Mouse (Mus musculus) retina, adult 2 months (tissue): Measurements from ENCODE around the gene Rbm28.

ENCODE experiments used
- DNase-seq: peaks from one replicate; pipeline ENCODE4 v3.0.0-alpha.2; 2012; ENCODE audit warnings: low read depth, low spot score

The Rbm28 gene

DNA sequence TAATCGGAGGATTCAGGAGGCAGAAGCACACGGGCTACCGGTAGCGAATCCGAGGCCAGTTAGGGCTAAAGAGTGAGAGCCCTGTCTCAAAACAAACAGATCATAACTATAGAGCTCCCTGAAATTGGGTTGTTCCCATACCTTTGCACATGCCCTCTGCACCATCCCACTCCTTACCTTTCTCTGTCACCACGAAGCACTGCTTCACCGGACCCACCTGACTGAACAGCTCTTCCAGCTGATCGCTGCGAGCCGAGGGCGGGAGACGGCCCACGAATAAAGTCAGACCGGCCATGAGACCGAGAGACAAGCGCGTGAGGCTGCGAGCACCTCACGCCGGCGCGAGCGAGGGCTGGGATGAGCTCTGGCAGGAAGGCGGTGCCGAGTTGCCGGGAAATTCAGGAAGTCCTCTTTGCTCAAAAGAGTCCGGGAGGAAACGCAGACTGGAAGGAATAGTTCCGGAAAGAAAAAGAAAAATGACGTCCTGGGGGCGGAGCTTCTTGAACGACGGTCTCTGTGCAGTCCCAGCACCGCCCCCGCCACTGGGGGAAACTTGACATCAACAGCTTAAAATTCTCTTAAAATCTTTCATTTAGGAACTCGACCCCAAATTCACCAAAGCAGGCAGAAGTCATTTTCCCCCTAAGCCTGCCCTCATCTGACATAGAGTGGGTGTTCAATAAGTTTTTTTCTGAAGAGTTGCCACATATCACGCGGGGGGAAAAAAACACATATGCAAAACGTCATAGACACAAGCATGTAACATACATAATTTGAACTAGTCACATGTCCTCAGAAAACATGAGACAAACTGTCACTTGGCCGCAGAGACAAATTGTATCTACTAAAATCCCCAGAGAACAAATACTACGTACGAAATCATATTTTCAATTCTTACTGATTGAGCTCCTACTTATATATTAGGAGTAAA lies at the start of gene Rbm28:
TSS of gene Rbm28 (minus strand) at position 693 of the 931 bp plus-strand sequence.
- peak; percentile 94 for DNase-seq

DNA sequence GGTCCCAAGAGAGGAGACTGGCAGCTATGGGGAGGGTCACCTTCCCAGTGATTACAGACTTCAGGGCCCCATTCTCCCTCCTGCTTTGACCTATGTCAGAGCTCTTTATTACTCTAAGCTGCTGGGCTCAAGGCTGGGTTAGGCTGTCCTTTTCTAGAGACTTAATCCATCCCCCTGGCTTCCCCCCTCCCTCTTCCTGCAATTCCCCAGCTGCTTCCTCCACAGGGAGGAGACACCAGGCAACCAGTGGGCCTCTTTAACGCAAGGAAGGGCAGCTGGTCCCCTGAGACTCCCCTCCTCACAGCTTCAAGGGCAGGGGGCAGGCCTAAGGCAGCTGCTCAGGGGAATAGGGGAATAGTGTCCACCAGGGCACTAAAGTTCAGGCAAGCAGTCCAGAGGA lies 49.4 kb upstream of the Rbm28 start:
- peak; percentile 85 for DNase-seq

DNA sequence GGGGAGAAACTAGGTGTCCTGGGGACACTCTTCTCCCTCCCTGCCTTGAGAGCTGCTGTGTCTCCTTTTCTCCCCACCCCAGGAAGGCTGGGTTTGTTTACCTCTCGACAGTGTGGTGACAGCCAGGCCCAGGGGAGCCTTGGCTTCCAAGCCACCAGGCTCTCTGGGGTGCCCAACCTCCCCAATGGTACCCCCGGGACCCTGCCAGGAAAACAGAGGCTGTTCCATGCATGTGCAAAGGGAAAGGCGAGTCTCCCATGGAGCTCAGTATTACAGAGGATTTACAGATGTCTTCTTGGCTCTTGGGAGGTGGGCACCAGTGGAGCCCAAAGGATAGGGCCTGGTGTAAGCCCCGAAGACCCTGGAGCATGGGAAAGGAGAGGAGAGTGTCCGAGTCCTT lies 48.6 kb upstream of the Rbm28 start:
- DNase-seq: no peak

DNA sequence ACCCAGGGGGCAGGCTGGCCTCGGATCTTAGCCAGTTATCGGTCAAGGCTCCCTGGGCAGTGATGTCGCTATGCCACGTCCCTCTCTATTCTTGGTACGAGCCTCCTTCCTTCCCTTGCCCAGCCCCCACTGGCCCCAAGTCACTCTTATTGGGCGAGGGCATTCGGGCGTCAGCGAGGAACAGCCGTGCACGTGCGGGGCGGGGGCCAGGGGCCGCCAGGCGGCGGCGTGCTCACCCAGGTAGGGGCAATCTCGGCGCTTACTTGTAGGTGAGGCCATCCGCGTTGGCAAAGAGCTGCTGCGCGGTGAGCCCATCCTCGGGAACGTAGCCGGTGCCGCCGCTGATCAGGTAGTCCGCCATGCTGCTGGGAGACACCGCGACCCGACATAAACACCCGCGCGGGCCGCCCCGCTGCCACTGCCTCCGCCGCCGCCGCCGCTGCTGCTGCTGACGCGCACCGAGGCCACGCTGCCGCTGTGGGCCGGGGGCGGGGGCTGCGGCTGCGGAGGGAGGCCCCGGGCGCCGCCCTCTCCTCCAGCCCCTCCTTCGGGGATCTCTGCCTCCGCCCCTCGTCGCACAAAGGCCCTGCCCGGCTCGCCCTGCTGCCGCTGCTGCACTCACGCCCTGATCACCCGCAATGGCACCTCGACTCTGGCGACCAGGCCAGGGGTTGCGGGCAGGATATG lies 47.1 kb upstream of the Rbm28 start:
- peak; percentile 60 for DNase-seq

DNA sequence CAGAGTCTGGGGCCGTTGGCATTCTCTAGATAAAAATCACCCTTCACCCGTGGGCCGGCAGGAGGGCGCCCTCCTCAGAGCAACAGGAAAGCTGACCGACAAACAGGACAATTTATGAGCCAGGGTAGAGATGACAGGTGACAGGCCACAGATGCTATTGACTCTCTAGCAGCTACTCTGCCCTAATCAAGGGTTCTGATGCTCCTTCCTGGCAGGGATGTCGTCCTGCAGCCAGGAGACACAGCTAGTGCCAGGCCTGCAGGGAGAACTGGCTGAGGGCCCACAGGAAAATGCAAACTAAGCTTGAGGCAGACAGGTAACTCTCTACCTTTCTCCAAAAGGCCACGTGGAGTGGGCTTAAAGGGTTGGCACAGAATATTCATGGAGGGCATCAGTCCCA lies 46.3 kb upstream of the Rbm28 start:
- DNase-seq: no peak

DNA sequence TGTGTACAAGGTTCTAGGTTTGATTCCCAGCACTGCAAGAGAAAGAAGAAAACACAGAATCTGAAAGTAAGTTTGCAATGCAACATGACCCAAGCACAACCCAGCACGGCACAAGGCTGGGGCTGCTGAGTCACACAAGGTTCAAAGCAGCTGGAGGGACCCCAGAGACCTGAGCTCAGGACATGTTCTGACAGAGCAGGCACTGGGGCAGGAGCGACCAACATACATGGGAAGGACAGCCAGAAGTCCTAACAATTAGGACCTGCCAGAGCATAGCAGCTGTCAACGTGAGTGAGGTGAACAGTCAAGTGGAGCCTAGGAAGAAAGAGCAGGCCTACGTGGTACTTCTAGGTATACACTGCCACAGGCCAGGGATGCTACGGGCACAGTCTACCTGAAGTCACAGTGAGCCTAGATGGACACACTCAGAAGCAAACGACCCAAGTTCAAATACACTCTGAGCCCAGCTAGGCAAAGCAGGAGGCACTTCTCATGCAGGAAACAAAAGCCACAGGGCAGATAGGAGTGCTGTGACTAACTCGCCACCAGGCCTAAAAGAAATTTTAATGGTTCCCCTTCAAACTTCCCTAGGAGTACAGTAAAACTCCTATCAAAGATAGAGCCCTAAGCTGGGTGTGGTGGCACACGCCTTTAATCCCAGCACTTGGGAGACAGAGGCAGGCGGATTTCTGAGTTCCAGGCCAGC lies 45.6 kb upstream of the Rbm28 start:
- DNase-seq: no peak

DNA sequence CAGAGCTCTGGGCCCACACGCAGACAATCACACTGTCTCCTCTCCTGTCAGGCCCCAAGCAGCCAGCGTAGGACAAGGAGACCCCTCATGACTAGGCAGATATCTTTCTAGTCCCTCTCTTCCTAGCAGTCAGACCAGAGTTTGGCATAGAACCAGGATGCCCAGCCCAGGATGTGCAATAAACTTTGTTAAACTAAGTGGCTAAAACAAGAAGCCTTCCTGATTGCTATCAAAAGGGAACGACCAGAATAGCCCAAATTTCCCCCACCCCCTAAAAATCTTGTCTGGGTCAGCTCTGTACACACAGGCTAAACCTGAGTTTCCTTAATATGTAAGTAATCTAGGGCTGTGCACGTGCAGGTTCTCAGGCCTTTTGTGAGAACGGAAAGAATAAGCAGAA lies 43.4 kb upstream of the Rbm28 start:
- no peak for DNase-seq

DNA sequence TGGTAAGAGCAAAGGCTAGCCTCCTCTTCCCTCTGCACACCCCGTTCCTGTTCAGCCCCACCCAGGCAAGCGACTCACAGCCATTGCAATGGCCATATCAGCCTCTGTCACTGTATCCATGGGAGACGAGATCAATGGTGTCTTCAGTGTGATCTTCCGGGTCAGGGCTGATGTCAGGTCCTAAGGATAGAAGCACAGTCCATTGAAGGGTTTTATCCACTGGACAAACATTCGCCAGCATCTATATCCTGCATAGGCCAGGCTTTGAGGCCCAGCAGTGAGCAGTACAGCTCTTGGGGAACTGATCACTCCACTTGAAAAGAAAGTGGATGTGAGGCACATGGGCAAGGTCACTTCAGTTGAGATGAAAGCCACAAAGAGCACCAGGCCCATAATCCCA lies 42.2 kb upstream of the Rbm28 start:
- DNase-seq: no peak

DNA sequence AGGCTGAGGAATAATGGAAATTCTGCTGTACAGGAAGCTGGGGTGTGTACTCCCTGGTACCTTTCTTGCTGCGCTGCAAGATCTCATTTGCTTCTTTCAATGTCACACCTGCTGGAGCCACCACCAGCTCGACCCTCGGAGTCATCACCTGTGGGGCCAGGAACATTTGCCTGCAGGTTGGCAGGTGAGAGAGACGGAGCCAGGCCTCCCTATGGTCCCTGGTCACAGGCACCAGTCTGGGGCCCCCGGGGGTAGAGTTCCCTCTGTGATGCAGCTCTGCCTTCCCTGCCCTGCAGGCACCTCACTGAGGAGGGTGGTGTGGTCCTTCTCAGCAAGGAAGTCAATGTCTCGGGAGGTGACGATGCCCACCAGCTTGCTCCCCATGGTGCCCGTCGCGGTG lies 41.2 kb upstream of the Rbm28 start:
- no peak for DNase-seq

DNA sequence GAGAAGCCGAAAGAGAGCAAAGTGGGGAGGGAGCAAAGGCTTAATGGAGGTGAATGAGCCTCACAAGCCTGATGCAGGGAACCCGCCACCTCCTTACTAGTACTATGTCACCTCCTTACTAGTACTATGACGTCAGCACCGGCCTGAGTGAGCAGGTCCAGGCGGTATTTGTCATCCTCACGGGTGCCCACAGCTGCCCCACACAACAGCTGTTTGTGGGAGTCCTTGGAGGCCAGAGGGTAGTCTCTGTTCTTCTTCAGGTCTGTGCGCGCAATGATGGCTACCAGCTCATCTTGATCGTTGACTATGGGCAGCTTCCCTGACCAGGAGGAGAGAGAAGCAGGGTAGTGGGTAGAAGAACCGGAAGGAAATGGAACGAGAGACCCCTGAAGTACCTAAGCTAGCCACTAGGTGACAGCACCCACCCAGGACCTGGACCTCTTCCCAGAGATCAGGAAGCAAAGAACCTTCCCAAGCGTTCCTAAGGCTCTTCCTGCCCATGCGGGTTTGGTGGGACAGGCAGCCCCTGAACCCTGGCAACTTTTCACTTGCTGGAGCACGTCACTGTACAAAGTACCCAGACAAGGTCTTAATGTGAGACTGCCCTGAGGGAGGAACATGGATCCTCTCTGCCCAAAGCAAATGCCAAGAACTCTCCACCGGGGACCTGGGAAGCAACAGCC lies 40.3 kb upstream of the Rbm28 start:
- no peak for DNase-seq

DNA sequence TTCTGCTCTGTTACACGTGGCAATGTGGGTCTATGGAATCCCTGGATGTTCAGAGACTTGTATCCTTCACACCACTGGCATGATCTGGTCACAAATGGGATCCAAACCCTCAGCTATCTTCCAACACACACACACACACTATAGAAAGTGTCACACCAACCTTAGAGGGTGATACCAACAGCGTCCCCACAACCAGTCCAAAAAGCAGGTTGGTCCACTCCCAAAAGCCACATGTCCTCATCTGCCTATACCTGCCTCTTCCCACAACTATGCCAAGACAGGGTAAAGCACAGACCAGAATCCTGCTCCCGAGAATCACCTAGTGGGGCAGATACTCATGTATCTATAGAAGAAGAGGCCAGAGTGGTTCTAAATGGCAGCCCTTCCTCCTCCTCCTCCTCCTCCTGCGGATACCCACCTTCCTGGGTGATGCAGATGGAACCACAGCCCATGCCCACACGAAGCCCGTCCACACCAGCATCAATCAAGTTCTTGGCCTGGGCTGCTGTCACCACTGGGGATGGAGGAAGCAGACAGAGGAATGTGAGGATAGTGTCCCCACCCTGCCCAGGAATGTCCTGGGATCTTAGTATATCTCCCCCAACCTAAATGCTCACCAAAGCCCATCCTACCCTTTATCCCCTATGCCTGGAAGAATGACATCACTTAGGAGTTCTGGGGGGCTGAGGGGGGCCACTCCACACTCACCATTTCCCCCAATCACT lies 39.2 kb upstream of the Rbm28 start:
- DNase-seq: no peak

DNA sequence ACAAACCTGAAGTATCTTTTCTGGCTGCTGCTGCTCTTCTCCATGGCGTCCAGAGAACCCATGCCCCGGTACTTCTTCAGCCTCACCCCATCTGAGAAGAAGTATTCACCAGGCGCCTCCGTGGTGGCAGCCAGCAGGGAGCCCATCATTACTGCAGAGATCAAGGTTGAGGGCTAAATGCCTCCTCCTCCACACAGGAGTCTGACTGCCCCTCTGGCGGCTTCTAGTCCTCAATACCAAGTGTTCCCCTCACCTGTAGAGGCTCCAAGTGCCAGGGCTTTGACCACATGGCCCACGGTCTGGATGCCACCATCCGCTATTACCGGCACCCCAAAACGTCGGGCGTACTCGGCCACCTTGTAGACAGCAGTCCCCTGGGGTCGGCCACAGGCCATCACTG lies 38.3 kb upstream of the Rbm28 start:
- no peak for DNase-seq

DNA sequence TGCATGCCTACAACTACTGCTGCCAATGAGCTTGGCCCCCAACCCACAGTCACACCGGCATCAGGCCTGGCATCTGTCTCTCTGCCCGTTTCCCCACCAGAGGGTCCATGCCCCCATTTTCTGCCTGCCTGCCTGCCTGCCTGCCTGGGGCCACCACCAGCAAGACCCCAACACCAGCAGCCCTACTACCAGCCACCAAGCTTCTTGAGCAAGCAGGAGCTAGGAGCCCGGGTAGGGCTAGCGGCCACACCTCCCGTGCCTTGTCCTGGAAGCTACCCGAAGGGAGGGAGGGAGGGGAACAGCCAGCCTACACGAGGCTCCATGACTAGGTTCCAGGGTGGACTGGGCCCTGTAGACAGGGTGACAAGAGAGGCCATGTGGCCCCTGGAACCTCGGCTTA lies 37.2 kb upstream of the Rbm28 start:
- no peak for DNase-seq

DNA sequence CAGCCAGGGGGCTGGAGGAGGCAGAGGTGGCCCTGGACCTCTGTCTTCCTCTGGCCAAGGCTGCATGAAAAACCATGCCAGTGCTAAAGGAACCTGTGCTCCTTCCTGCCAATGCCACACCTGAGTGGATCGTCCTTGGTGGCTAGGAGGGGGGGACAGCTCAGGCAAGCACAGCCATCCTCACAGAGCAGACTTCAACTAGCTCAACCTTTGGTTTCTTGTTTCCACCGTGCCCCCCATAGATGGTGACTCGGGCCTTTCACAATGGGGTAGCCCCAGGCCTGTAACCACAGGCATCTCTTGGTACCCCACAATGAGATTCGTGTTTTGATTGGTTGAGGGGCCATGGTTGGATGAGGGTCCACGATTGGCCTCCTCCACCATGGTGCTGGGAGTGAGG lies 36.5 kb upstream of the Rbm28 start:
- DNase-seq: no peak

DNA sequence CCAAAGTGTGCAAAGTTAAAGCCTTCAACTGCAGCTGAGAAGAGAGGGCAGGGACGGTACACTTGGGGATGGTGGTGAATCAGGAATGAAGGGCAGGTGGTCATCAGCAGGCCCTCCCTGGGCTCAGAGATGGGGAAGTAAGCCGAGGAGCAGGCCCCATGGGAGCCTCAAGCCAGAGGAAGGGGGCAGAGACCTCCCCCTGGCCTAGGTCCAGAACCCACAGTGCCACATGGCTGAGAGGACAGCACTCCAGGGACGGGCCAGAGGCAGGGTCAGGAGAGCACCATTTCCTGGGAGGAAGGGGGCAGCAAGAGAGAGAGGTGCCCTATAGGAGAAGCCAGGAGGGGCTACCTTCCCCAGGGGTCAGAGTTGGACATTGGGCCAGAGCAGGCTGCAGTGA lies 35.7 kb upstream of the Rbm28 start:
- no peak for DNase-seq

DNA sequence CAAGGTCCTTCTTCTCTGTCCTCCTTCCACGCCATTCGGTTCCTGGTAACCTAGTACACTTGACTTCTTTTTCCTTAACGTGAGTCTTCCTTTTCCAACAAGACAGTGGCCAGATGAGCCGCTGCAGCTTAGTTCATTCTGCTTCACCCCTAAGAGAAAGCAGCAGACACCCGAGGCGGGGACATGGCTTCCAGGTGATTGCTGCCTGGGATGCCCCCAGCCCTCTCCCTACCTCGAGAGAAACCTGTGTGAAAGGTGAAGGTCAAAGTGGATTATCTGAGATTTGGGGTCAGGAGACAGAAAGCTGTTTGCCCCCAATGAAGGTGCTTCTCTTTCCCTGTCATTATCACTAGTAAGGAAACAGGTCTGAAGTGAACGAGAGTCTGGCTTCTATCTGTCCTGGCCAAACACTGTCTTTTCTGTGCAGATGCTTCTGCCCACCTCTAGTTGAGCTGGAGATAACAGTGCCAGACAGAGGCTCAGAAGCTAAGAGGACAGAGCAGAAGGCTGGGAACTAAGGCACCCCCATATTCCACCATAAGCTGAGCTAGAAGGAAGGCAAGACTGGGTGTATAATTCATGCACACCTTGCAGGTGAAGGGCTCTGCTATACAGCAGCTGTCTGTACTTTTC lies 34.5 kb upstream of the Rbm28 start:
- DNase-seq: no peak

DNA sequence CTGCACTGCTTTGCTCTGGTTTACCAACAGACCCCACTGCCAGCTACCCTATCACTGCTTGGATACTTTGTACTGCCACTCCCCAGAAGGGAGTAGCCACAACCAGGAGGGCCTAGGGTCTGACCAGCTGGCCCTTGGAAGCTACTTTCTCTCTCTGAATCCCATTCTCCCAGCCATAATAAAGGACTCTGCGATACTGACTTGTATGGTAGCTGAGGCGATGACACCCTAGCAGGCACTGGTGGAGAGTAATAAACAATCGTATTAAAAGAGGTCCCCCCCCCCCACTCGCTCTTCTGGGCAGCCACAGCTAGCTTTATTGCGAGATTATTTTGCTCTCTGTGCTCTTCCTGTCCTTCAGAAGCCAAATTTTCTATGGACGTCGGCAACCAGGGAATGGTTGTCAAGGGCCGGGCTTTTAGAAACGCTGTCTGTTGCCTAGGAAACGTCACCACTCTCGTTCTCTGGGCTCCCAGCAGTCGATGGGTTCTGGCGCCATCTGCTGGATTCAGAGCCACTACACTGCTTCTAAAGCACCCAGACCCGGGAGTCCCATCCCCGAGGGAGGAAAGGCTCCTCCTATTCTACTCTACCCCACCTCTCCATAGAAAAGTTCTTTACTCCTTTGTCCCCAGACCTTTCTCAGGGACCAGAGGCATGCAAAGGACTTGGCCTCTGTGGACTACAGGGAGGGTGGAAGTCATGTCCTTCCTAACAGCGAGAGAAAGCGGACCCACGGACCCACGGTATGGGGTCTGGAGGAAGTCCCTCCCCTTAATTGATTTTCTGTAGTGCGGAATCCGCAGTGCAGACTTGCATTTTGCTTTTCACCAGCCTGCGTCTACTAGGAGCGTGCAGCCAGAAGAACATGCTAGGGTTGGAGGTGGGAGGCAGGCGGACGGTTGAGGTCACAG lies 33.8 kb upstream of the Rbm28 start:
- DNase-seq: peak; percentile 68

DNA sequence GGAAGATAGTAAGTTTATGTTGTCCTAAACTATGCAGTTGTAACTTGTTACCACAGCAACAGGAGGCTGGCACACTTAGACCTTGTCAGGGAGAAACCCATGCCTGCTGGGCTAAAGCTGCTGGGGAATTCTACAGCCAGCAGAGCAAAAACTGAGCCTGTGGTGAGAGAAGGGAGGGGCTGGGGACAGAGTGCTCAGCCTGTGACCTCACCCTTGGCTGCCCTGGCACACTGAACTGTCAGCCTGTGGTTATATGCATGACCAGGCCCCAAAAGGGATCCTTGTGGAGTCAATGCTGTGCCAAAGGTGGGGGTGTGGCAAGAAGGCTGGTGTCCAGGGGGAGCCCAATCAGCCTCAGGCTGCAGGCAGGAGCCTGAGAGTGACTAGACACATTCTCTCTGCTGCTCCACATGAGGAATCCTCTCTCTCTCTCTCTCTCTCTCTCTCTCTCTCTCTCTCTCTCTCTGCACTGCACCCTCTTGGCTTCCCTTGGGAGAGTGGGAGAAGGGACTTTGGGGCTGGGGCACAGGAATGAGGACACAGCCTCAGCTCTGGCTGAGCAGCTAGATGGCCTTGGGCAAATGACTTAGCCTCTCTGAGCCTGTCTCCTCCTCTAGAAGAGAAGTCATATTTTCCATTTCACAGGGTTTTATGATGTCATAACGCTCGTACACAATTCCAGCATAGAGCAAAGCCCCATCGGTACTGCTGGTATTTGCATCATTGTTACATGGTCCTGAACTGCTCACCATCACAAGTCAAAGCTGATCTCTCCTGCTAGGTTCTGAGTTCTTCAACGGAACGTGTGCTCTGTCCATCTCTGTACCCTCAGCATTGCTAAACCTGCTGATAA lies 31.3 kb upstream of the Rbm28 start:
- DNase-seq: no peak

DNA sequence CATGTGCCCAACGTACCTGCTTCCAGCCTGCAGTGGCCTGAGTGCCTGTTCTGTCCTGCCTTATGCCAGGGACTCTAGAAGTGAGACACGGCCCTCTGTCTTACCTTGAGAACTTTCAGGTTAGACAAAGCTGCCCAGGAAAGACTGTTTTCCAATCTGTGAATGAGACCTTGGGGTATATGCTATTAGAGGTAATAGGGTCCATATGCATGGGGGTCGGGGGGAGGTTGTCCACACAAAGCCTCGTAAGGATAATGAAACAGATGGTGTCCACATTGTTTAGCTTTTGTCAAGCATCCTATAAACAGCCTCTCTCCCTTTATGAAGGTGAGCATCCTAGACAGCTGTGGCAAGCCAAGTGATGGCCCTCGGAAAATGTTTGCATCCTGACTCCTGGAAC lies 30.3 kb upstream of the Rbm28 start:
- DNase-seq: no peak
